Mouse (Mus musculus): ENCODE measurements around the gene Schip1.

The Schip1 gene

DNA sequence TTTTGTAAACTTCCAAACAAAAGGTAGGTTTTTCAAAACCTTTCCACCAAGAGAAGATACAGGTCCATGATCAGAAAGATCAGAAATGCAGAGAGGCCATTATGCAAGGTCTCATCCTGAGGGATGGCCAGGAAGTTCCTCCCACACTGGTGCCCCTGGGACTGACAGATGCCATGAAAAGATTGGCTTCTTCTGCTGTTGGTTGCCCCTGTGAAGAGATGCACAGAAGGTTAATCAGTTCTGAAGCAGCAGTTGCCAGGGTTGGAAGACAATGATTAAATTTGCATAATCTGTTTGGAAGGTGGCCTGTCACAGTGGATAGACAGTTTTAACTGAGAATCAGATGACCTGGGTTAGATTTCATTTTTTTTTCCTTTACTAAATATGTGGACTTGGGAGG lies 319.1 kb downstream of the Schip1 start:
- DNase-seq (ENCODE audit: low read depth, low spot score), result no peak

DNA sequence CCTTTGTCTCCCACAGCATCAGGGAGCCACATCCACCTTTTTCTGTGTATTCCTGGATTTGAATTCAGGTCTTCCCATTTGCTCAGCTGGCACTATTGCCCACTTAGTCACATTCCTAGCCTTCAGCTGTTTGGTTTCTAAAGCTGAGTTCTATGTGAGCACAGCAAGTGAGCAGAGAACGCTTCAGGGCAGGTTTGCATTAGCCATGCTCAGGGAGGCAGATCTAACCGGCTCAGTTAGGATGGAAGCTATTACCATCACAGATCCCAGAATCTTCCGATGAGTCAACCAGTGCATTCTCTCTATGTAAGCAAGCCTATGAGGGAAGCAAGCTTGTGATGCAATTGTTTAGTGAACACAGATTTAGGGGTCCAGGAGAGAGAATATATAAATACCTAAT lies 320.9 kb downstream of the Schip1 start:
- no peak for DNase-seq (ENCODE audit: low read depth, low spot score)

DNA sequence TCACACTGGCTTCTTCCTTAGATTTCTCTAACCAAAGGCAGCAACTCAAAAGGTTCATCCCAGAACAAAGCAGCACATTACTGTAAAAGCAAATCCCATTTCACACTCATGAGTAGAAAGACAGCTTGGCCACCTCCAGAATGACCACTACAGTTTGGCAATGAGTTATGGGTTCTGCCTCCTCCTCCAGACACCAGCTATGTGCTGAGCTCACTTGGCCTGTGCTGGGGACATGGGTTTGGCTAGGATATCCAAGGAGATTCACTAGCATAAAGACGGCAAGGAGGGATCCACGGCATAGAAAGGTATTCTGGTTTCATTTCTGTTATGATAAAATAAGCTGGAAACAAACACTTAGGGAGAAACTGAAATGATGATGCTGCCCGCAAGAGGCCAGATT lies 323.4 kb downstream of the Schip1 start:
- no peak for DNase-seq (ENCODE audit: low read depth, low spot score)

DNA sequence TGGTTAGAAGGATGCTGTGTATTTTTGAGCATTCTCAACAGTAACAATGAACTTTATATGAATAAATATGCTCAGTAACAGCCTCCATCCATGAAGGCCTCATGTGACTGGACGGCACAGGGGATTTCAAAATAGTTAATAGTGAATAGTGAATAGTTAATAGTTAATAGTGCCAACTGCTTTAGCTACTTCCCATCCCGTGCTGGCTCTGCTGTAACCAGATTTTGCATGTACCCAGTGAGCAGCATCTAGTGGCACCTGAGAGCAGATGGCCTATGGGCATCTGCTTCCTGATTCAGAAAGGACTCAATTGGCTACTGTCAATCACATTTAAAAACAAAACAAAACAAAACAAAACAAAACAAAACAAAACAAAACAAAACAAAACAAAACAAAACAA lies 329.0 kb downstream of the Schip1 start:
- no peak for DNase-seq (ENCODE audit: low read depth, low spot score)

DNA sequence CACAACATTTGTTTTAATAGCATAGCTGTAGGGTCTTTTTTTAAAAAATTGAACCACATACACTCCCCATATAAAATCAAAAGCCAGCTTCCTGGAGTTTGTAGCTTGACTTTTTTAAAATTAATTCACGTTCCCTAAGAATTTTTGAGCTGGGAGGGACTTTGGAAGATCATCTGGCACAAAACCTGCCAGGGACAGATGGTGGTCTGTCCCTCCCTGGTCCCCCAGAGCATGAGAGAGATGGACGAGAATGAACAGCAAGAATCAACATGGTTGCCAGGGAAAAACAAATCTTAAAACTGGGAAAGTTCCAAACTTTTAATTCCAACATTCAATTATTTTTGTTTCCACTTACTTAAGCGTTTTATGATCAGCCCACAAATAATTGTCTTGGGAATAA lies 334.1 kb downstream of the Schip1 start:
- no peak for DNase-seq (ENCODE audit: low read depth, low spot score)

DNA sequence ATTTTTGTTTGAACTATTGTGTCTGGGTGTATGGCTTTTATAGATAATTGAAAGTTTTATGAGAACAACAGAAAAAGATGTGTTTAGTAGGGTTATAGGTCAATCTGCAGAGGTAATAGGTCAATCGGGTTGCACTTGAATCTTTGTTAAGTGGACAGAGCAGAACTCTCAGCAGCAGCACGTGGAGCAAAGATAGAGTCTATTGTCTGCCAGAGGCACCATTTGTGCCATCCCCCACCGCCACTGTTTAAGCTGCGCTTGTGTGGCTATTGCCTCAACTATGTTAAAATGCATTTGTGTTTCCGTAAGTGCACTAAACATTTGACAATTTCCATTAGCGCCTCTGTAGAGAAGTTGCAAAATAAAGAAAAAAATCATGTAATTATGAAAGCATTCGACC lies 335.5 kb downstream of the Schip1 start:
- DNase-seq (ENCODE audit: low read depth, low spot score), result no peak

DNA sequence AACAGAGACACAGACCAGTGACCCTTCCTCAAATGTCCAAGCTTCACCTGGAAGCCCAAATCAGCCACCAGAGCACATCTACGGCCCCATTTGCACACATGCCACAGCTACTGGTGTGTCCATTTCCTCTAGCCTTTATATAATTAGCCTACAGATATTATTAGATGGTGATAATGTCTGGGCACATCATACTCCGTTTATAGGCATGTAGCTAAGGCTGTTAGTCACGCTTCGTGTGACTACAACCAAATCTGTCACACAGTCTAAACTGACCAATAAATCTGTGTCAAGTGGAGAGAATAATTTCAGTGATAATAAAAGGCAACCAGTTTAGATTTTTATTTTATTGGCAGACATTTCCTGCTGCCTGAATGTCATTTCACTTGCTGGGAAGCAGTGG lies 338.7 kb downstream of the Schip1 start:
- DNase-seq (ENCODE audit: low read depth, low spot score), result no peak

DNA sequence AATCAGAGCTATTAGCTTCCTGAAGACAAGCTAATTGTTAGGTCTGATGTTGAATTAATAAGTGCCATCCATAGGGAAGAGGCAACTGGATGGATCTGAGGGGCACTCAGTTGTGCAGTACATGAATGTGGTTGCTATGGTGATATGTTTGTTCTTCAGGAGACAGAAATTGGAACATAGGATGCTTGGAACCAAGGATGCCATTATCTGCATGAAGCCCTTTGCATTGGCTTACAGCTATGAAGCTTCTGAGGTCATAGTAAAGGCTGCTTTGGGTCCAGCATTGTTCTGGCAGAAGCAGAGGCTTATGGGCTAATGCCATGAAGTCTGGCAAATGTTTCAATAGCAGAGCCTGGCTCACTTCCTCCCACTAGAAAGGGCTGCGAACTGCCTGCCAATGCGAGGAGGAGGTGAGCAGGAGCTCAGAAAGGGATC lies 339.2 kb downstream of the Schip1 start:
- DNase-seq (ENCODE audit: low read depth, low spot score), result no peak

DNA sequence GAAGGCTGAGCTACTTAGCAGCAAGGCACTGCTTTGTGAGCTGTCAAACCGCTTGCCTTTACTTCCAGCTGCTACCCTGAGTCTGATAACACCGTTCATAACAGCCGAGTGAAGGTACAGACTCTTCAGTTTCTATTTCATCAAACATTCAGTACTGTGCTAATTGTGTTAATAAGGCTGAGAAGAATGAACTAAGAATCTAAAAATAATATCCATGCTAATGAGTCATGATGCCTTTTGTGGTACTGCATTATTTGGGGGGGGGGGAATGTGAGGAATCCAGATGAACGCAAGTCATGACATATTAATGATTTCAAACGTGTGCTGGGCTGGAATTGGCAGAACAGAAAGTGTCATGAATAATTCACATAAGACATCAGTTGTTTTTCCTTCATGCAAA lies 341.1 kb downstream of the Schip1 start:
- DNase-seq (ENCODE audit: low read depth, low spot score), result no peak

DNA sequence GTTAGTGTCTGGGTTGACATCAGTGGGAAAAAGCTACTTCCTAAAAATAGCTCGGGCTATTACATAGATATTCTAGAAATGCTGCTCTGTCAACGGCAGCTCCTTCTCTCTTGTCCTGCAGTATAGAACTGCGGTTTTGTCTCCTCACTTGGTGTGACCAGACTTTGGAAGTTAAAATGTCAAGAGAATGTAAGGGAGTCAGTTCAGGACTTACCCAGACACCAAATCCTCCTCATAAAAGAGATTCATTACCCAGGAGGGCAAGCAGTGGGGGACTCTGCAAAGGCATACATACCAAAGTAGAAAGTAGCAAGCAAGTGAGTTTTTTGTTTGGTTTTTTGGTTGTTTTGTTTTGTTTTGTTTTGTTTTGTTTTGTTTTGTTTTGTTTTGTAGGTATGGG lies 347.7 kb downstream of the Schip1 start:
- DNase-seq (ENCODE audit: low read depth, low spot score), result no peak

DNA sequence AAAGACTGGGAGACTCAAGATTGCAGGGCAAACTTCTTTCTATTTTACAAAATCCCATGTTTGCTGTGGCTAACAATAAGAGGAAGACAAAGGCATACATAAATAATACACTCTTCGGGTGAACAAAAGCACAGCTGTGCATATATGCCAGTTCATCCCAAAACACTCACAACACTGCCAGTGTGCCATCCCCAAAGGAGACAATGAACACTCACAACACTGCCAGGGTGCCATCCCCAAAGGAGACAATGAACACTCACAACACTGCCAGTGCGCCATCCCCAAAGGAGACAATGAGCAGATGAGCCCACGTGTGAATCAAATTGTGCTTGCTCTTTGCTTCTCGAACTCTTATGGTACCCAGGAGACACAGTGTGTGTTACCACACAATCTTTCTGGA lies 355.2 kb downstream of the Schip1 start:
- no peak for DNase-seq (ENCODE audit: low read depth, low spot score)

DNA sequence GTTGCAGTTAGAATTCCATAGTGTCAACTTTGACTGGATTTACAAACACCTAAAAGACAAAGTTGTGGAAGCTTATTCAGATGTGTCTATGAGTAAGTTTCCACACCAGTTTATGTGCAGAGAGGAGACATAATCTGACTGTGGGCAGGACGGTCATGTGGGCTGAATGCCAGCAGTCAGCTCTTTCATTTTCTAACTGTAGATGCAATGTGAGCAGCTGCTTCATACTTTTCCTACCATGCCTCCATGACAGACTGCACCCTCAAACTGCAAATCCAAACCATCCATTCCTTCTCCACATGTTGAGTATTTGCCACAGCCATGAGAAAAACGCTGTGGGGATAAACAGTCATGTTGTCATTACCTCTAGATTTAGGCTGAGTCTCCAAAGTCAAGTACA lies 356.3 kb downstream of the Schip1 start:
- DNase-seq (ENCODE audit: low read depth, low spot score), result no peak

DNA sequence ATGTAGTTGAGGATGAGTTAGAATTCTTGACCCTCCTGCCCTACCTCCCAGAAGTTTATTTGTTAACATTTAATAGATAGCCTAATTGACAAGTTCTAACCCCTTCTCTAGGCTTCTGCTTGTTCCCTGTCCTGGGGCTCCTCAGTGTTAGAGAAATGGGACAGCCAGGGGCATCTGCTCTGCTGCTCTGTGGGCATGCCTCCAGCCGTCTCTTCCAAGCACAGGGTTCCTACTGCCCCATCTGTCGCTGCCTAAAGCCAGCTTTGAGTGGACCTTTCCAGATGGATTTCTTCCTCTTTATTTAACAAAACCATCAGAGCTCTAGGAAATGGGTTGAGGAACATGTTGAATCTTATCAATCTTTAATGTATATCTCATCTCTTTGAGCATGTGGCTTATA lies 357.2 kb downstream of the Schip1 start:
- no peak for DNase-seq (ENCODE audit: low read depth, low spot score)

DNA sequence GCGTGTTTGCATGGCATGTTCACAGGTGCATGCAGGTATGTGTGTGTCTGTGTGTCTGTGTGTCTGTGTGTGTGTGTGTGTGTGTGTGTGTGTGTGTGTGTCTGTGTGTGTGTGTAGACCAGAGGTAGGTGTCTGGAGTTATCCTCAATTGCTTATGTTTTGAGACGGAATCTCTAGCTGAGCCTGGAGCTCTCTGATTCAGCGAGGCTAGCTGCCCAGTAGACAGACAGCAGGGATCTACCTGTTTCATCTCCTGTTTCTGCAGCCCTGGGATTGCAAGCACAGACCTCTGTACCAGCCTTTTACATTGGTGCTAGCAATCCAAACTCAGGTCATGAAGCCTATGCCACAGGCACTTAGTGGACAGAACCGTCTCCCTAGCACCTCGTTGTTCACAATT lies 363.5 kb downstream of the Schip1 start:
- no peak for DNase-seq (ENCODE audit: low read depth, low spot score)

DNA sequence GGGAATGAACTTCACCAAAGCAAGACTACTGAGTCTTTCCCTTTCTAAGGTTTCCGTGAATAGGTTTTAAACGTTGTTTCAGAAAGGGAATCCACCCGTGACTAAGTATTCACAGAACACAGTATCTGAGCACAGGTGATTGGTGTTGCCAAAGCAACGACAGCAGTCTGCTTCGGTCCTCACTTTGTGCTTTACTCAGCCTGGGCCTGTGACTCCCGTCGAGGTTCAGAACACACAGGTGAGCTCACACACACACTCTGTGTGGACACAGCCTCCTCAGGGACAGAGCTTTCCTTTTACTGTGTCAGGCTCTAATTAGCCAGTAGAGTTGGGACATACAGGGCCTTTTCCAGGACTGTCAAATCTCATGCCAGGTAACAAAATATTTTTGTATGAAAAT lies 369.8 kb downstream of the Schip1 start:
- no peak for DNase-seq (ENCODE audit: low read depth, low spot score)

DNA sequence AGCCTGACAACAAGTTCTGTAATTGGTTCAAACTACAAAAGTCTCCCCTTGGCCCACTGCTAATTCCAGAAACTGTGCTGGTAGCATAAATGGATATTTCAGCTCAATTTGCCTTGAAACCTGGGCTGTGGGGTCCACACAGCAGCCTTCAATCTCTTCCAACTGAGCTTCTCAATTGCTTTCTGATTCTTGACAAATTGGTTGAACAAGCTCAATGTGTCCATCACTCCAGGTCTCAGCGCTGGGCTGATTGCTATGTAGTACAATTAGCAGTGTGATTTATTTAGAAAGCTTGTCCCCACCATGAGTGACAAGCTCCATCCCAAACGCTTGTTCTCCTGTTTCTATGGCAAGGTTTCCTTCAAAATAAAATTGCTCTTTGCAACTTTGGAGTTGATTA lies 370.3 kb downstream of the Schip1 start:
- DNase-seq (ENCODE audit: low read depth, low spot score), result no peak

DNA sequence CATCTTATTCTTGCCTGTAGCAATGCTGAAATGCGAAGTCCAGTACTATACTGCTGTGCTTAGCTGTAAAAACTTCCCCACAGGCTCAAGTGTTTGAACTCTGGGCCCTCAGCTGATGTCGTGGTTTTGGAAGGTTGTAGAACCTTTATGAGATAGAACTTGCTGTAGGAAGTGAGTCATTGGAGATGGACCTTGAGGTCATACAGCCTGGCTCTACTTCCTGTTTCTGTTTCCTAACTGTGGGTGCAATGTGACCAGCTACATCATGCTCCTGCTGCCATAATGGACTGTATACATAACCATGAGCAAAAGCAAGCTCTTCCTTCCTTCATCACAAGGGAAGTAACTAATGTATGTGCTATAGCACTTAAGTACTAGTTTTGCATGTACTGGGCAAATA lies 383.9 kb downstream of the Schip1 start:
- DNase-seq (ENCODE audit: low read depth, low spot score), result no peak

DNA sequence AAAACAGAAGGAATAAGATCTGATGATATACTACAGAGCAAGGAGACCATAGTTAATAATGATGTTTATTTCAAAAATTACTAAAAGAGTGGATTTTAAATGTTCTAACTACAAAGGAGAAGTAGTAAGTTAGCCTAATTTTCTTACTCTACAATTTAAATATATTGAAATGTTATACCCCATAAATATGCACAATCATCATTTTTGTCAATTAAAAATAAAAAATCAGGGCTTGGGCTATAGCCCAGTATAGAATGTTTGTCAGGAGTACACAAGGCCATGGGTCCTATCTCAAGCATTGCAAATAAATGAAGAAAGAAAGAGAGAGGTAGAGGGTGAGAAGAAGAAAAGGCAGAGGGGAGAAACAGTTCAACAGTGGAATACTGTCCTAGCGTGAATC lies 387.0 kb downstream of the Schip1 start:
- no peak for DNase-seq (ENCODE audit: low read depth, low spot score)

DNA sequence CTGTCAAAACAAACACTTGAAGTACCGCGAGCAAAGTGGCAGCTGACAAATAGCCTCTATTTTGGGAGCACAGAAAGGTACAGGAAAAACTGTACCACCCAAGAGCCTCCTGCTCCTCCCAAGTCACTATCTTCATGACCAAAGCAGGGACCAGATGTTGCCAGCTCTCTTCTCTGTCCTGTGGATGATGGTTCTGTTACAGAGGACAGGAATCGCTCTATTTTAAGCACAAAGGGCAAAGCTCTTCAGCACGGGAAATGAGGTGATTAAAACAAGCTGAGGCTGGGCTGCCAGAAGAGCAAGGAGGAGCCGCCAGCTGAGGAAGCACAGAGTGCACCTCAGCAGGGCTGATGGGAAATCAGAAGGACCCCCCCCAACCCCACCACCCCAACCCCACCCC lies 388.7 kb downstream of the Schip1 start:
- DNase-seq (ENCODE audit: low read depth, low spot score), result no peak

DNA sequence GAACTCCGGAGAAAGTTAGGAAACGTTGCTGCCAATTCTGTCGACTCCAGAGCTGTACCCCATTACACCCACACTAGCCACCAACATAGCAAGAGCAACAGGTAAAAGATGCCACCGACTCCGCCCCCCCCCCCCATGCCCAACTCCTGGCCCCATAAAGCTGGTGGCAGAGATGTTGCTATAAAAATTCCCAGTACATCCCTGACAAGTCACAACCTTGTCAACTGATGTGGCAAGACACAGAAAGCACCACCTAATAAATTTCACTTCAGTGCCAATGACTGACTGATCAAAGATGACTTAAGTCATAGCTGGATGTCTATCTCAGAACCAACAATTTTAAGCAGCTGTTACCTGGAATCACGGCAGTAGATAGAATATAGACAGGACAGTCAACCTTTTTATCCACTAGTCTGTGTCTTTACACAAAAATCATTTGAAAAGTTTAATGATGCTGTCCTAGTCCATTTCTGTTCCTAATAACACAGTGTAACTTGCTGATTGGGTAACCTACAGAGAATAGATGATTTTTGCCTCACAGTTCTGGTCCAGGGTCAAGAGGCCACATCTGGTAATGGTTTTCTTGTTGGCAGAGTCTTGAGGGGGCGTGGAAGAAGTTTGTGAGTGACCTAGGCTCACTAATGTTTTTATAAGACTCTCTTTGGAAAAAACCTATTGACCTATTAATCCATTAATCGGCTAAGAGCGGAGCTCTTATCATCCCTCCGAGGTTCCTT lies 389.3 kb downstream of the Schip1 start:
- DNase-seq (ENCODE audit: low read depth, low spot score), result no peak

DNA sequence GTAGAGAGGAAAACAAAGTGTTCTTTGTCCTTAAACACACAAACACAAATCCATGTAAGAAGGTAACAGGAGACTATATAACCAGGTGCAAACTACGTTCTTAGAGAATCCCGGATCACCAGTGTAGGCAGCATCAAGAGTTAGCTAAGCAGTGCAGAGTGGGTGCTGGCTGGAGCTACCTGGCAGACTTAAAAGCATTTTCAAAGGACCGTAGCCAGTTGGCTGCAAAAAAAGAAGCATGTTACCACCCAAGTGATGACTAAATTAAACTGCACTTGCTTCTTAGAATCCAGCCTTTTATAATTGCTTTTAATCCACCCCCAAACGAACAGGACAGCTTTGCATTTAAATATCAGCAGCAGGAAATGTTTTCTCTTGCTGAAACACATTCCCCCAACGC lies 402.0 kb downstream of the Schip1 start:
- DNase-seq (ENCODE audit: low read depth, low spot score), result no peak

DNA sequence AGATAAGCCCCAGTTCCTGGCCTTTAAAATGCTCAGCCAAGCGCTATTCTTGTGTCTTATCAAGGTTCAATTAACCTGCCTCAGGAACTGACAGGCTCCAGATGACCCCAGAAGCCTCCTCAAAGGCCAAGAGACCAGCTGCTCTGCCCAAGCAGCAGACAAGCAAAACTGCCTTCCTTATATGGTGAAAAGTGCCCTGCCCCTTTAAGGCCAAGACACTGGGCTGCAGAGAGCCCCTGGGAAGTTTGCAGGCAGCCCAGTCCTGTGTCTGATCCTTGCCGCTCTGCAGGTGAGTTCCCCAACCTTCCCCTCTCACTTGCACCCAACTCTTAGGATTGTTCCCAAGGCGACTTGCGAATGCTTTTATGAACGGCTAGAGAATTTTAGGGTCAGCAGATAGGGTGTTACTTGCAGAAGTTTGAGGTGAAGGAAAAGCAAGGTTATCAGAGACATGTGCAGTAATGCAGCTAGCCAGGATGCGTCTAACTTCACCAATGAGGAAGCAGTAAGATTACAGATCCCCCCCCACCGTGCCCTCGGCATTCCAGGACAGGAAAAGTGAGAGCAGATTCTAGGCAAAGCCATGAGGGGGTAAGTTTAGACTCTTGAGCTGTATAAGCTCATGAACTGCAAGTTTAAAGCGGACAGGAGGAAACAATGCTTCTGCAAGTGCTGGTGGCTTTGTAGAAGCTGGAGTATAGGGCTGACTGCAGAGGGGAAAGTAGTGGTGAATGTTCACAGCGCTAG lies 403.5 kb downstream of the Schip1 start:
- no peak for DNase-seq (ENCODE audit: low read depth, low spot score)

DNA sequence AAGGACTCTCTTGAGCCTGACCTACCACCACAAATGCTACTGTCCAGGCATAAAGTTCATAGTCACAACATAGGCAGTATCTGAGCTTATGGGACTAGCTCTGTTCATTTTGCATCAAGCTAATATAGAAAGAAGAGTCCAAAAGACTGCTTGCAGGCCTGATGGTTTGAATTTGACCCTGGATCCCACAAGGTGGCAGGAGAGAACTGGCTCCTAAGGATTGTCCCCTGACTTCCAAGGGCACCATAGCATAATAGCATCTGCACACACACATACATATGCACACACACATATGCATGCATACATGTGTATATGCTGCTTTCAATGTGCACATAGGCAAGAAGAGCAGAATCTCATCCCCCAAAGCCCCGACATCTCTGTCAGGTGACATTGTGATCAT lies 405.0 kb downstream of the Schip1 start:
- DNase-seq (ENCODE audit: low read depth, low spot score), result no peak

DNA sequence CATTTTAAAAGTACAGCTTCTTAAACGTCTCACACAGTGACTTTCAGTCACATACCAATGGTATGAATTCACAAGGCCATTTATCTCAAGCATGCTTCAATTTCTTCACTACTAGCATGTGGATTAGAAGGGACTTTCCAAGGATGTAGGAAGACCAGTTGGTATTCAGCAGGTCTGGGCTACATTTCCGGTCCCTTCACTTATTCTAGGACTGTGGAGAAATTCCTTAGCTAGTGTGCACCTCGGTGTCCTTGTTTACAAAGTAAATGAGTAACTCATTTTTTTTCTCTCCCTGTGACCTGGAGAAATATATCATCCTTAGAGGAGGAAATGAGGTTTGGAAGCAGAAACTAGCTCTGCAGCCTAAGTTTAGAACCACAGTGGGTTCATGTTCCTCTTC lies 405.5 kb downstream of the Schip1 start:
- DNase-seq (ENCODE audit: low read depth, low spot score), result no peak
